Comparison of ENCODE assay signal across 21 mouse cellular contexts in the genomic region with DNA sequence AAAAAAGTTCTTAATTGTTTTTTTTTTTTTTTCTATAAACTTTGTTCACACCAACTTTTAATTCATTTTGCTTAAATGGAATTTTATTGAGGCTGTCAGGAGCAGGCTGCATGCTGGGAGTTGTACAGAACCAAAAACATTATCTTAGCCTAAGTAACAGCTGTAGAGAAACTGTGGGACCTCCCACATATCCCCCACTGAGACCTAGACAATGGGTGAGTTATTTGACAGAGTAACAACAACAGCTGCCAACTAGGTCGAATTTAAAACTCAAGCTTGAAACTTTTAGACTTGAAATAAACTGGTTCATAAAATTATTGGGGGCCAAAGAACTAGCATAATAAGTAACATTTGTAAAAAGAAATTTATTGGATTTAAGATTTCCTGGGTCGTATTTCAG.
A peak's percentile ranks its signal among the peaks of the same experiment; 100 is the strongest.
DNase-seq lines count a peak whose midpoint lies in the region; ATAC-seq and TF ChIP-seq lines count a peak whose summit lies in the region.
"Had no signal": no experiment of that assay in that cellular context is flagged by ENCODE, and none has a peak within 500 bp of the region (broad histone marks: within the 10 kb centered on the region; RNA-seq: fewer than 3 reads in every experiment).

No protein-coding gene starts in this region.

- H3K4me1 ChIP-seq in kidney, postnatal 0 days (replicated peaks; ENCODE audit: insufficient read depth, low read length) = no peaks in the 10 kb centered on the region
- no peaks in the 10 kb centered on the region for H3K4me1 ChIP-seq in kidney, adult 2 months (ENCODE audit: control insufficient read depth, insufficient read depth, low read length)
- H3K4me1 ChIP-seq in neural tube, embryonic 11.5 days (ENCODE audit: control insufficient read depth, insufficient read depth, low read length) = no peaks in the 10 kb centered on the region
- peaks cover 4% of the 10 kb centered on the region; the same call in 1 of the 2 replicates for H3K4me1 ChIP-seq in neural tube, embryonic 15.5 days
- H3K4me1 ChIP-seq: intestine, embryonic 15.5 days; limb, embryonic 12.5 days; megakaryocyte, embryonic 14.5 days had no signal

- H3K27ac ChIP-seq in kidney, postnatal 0 days = no peak overlapping the region
- H3K27ac ChIP-seq in kidney, adult 2 months (ENCODE audit: insufficient read depth, low read depth, low read length) = no peak overlapping the region
- no peak overlapping the region for H3K27ac ChIP-seq in neural tube, embryonic 11.5 days (ENCODE audit: low read depth, low read length)
- H3K27ac ChIP-seq in neural tube, embryonic 15.5 days (replicated peaks) = no peak overlapping the region
- H3K27ac ChIP-seq: intestine, embryonic 15.5 days; layer of hippocampus, adult 2 months; limb, embryonic 12.5 days had no signal

- no peaks in the 10 kb centered on the region for H3K9me3 ChIP-seq in kidney, postnatal 0 days (replicated peaks; ENCODE audit: low read length)
- no peaks in the 10 kb centered on the region for H3K9me3 ChIP-seq in neural tube, embryonic 11.5 days (ENCODE audit: control insufficient read depth, low read length)
- H3K9me3 ChIP-seq in neural tube, embryonic 15.5 days (replicated peaks) = no peaks in the 10 kb centered on the region
- H3K9me3 ChIP-seq: G1E; intestine, embryonic 15.5 days; limb, embryonic 12.5 days; megakaryocyte, embryonic 14.5 days had no signal

- H3K4me2 ChIP-seq in kidney, postnatal 0 days (ENCODE audit: low read length) = no peak overlapping the region
- no peak overlapping the region for H3K4me2 ChIP-seq in neural tube, embryonic 11.5 days (ENCODE audit: low read depth)
- H3K4me2 ChIP-seq in neural tube, embryonic 15.5 days = no peak overlapping the region
- H3K4me2 ChIP-seq: intestine, embryonic 15.5 days; limb, embryonic 12.5 days had no signal

- H3K4me3 ChIP-seq in kidney, postnatal 0 days (replicated peaks; ENCODE audit: low read depth, low read length) = no peak overlapping the region
- H3K4me3 ChIP-seq in kidney, adult 2 months (ENCODE audit: insufficient read depth, low read depth, low read length) = no peak overlapping the region
- H3K4me3 ChIP-seq in neural tube, embryonic 11.5 days (ENCODE audit: low read depth, low read length) = no peak overlapping the region
- H3K4me3 ChIP-seq in neural tube, embryonic 15.5 days (replicated peaks) = no peak overlapping the region
- H3K4me3 ChIP-seq: intestine, embryonic 15.5 days; layer of hippocampus, adult 2 months; limb, embryonic 12.5 days; megakaryocyte, embryonic 14.5 days had no signal

- no peak for TF ChIP-seq POLR2A in kidney, adult 2 months (IDR thresholded peaks at IDR 0.05; ENCODE audit: low read depth, low read length)

- no peak overlapping the region for H3K9ac ChIP-seq in kidney, postnatal 0 days (ENCODE audit: low read depth, low read length)
- H3K9ac ChIP-seq in neural tube, embryonic 11.5 days (ENCODE audit: low read length) = no peak overlapping the region
- no peak overlapping the region for H3K9ac ChIP-seq in neural tube, embryonic 15.5 days (replicated peaks)
- H3K9ac ChIP-seq: intestine, embryonic 15.5 days; limb, embryonic 12.5 days had no signal

- no peak for ATAC-seq in kidney, postnatal 0 days (replicated peaks; ENCODE audit: low FRiP score, low read depth)
- peak; percentile 71; the same call in 1 of the 2 replicates for ATAC-seq in neural tube, embryonic 11.5 days (ENCODE audit: insufficient read depth, low FRiP score, low TSS enrichment)
- no peak for ATAC-seq in neural tube, embryonic 15.5 days (ENCODE audit: low FRiP score)
- ATAC-seq: forebrain, embryonic 16.5 days; intestine, embryonic 15.5 days had no signal

- no peaks in the 10 kb centered on the region for H3K27me3 ChIP-seq in kidney, postnatal 0 days (ENCODE audit: insufficient read depth, low read length)
- no peaks in the 10 kb centered on the region for H3K27me3 ChIP-seq in kidney, adult 2 months (replicated peaks; ENCODE audit: control insufficient read depth, insufficient read depth, low read length)
- no peaks in the 10 kb centered on the region for H3K27me3 ChIP-seq in neural tube, embryonic 11.5 days (ENCODE audit: control insufficient read depth, insufficient read depth, low read length)
- no peaks in the 10 kb centered on the region for H3K27me3 ChIP-seq in neural tube, embryonic 15.5 days (replicated peaks)
- H3K27me3 ChIP-seq: intestine, embryonic 15.5 days; limb, embryonic 12.5 days; megakaryocyte, embryonic 14.5 days had no signal

- 33% methylated on average over 2 of the region's 2 CpGs for WGBS in kidney, postnatal 0 days
- 27% methylated on average over 2 of the region's 2 CpGs for WGBS in kidney, adult 2 months
- WGBS in neural tube, embryonic 11.5 days = 23% methylated on average over 2 of the region's 2 CpGs
- 25% methylated on average over 2 of the region's 2 CpGs for WGBS in neural tube, embryonic 15.5 days

- peak; percentile 14 for DNase-seq in kidney, postnatal 0 days (ENCODE audit: low spot score)
- DNase-seq in kidney, adult 2 months = no peak
- DNase-seq in neural tube, embryonic 11.5 days (ENCODE audit: low spot score) = peak; percentile 12
- DNase-seq in embryo, embryonic 11 days = peak; percentile 33
- DNase-seq in retina, embryonic 14.5 days (ENCODE audit: low spot score) = peak; percentile 64
- DNase-seq in adrenal gland, postnatal 36 days = no peak
- DNase-seq: adrenal gland, adult 2 months; cerebellum, adult 11-12 months; cerebellum, postnatal 25 days; heart, adult 18-20 months; heart, postnatal 4 days; lung, postnatal 10 days; right cerebral cortex, postnatal 4 days; thymus, postnatal 36 days had no signal

- no peaks in the 10 kb centered on the region for H3K36me3 ChIP-seq in kidney, postnatal 0 days (ENCODE audit: insufficient read depth, low read length)
- no peaks in the 10 kb centered on the region for H3K36me3 ChIP-seq in kidney, adult 2 months (ENCODE audit: control insufficient read depth, insufficient read depth, low read length)
- H3K36me3 ChIP-seq in neural tube, embryonic 11.5 days (ENCODE audit: control insufficient read depth, insufficient read depth, low read length) = no peaks in the 10 kb centered on the region
- no peaks in the 10 kb centered on the region for H3K36me3 ChIP-seq in neural tube, embryonic 15.5 days
- H3K36me3 ChIP-seq: G1E; intestine, embryonic 15.5 days; limb, embryonic 12.5 days had no signal

- no peak for TF ChIP-seq CTCF in kidney, postnatal 0 days (IDR thresholded peaks at IDR 0.05; ENCODE audit: low read depth)
- no peak for TF ChIP-seq CTCF in kidney, adult 2 months (conservative IDR thresholded peaks at IDR 0.05; ENCODE audit: insufficient read depth, insufficient read length, low read depth, low read length)

Comparison
In these comparisons a context has a peak if more than half of its experiments do, and no peak if none do; other contexts are left out.
1. DNase-seq: peak in kidney, postnatal 0 days (single experiment), neural tube, embryonic 11.5 days (single experiment), embryo, embryonic 11 days (single experiment) and retina, embryonic 14.5 days (single experiment); none in kidney, adult 2 months (single experiment) and adrenal gland, postnatal 36 days (0 of 2).